In the genomic region with DNA sequence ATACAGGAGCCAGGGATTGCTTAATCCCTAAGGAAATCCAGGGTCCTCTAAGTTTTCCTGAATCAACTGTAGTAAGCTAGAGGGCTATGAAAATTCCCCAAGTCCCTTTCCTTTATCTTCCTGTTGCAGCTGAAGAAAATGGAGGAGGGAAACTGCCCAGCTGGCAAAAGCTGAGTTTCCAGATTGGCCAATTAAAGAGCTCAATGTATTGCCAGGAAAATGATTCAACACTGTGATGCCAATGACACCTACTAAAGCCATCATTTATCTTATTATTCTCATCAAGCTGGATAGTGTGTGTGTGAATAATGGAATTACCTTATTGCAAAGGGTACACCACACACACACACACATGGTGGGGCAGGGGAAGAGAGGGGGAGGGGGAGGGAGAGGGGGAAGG, we compare ENCODE assay signal across 13 mouse cellular contexts.
"Had no signal": no experiment of that assay in that cellular context is flagged by ENCODE, and none has a peak within 500 bp of the region (broad histone marks: within the 10 kb centered on the region; RNA-seq: fewer than 3 reads in every experiment).

No protein-coding gene starts in this region.

- H3K4me3 ChIP-seq: kidney, embryonic 15.5 days; limb, embryonic 13.5 days; midbrain, embryonic 10.5 days; myocyte; neural tube, embryonic 15.5 days had no signal

- H3K9ac ChIP-seq: kidney, embryonic 15.5 days; limb, embryonic 13.5 days; liver, embryonic 14.5 days; neural tube, embryonic 15.5 days had no signal

- H3K4me2 ChIP-seq: kidney, embryonic 15.5 days; limb, embryonic 13.5 days; neural tube, embryonic 15.5 days had no signal

- DNase-seq: kidney, postnatal 14 days; left cerebral cortex, postnatal 4 days; lung, adult 2 months; midbrain, embryonic 14.5 days; thymus, postnatal 4 days had no signal

- ATAC-seq: lung, postnatal 0 days had no signal

- H3K36me3 ChIP-seq: kidney, embryonic 15.5 days; limb, embryonic 13.5 days; midbrain, embryonic 10.5 days; neural tube, embryonic 15.5 days had no signal

- H3K4me1 ChIP-seq: kidney, embryonic 15.5 days; limb, embryonic 13.5 days; midbrain, embryonic 10.5 days; neural tube, embryonic 15.5 days had no signal

- H3K27me3 ChIP-seq: kidney, embryonic 15.5 days; limb, embryonic 13.5 days; neural tube, embryonic 15.5 days had no signal

- H3K27ac ChIP-seq: kidney, embryonic 15.5 days; limb, embryonic 13.5 days; liver, embryonic 14.5 days; midbrain, embryonic 10.5 days; neural tube, embryonic 15.5 days; stomach, postnatal 0 days had no signal

- H3K9me3 ChIP-seq: kidney, embryonic 15.5 days; limb, embryonic 13.5 days; midbrain, embryonic 10.5 days; neural tube, embryonic 15.5 days had no signal
